Mouse (Mus musculus): ENCODE data around the gene Slc38a6. TPM values are rescaled to one million over a fixed set of nuclear protein-coding genes. Genes with fewer than 3 reads are reported as not detected.

Slc38a6 gene
- polyA plus RNA-seq, 1 experiment from 2014 or later = 4.4 TPM

DNA sequence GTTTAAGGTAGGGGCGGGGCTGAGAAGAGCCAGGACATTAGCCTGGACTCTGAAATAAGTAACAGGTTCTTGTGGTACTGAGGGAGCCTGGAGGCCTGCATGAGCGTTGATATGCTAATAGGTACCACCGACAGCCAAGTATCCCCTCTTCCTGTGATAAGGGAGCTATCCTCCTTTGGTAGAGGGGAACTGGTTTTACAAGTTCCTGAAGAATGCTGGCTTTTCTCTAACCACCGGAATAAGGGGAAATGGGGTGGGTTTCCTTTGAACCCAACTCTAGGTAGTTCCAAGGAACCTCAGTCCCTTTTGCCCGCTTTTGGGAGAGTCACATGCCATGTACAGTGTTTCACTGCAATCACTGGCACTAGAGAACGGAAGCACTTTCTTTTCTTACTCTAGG lies 98.2 kb downstream of the Slc38a6 start:
- 17% methylated on average over 6 of the region's 6 CpGs for WGBS (ENCODE audit: insufficient replicate concordance)

DNA sequence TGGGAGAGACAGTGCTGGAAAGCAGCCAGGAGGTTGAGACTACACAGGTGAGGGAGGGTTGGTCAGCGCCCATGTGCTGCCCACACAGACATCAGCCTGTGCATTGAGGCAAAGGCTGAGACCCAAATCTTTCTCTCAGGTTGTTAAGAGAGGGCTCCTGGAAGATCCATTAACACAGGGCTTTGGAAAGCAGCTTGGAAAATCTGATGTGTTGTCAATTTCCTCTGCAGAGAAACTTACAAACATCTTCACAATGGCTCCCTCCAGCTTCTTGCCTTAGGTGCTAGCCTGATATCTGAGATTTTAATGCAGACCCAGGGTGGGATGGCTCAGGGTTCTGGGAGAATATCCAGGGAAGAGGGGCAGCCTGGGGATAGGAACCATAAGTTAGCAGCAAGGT lies 105.9 kb downstream of the Slc38a6 start:
- no peak overlapping the region for H3K9ac ChIP-seq (replicated peaks)
- H3K4me3 ChIP-seq (ENCODE audit: low read depth, low read length) = no peak overlapping the region
- H3K4me1 ChIP-seq (ENCODE audit: insufficient read depth) = no peaks in the 10 kb centered on the region; the same call in 1 of the 2 replicates
- H3K36me3 ChIP-seq (replicated peaks; ENCODE audit: insufficient read depth, low read length) = no peaks in the 10 kb centered on the region
- no peak overlapping the region for H3K27ac ChIP-seq (ENCODE audit: low read depth)
- H3K4me2 ChIP-seq (ENCODE audit: low read depth, low read length) = no peak overlapping the region
- 67% methylated on average over 1 of the region's 1 CpGs for WGBS (ENCODE audit: insufficient replicate concordance)
- no peak for DNase-seq
- no peaks in the 10 kb centered on the region for H3K27me3 ChIP-seq (ENCODE audit: insufficient read depth, low read length)
- no peak for ATAC-seq
- H3K9me3 ChIP-seq (ENCODE audit: low read length) = no peaks in the 10 kb centered on the region
- TF ChIP-seq EP300 (IDR thresholded peaks at IDR 0.05; ENCODE audit: low read depth) (no peak), CTCF (IDR thresholded peaks at IDR 0.05; ENCODE audit: low read depth) (no peak)

More for the DNA sequence above, 98.2 kb downstream of the Slc38a6 start:
- DNase-seq = no peak
- Histone ChIP-seq H3K4me3 (ENCODE audit: low read depth, low read length) (no peak overlapping the region), H3K9ac (replicated peaks) (no peak overlapping the region), H3K4me1 (ENCODE audit: insufficient read depth) (no peaks in the 10 kb centered on the region; the same call in 1 of the 2 replicates), H3K27me3 (ENCODE audit: insufficient read depth, low read length) (no peaks in the 10 kb centered on the region), H3K36me3 (replicated peaks; ENCODE audit: insufficient read depth, low read length) (no peaks in the 10 kb centered on the region), H3K9me3 (ENCODE audit: low read length) (no peaks in the 10 kb centered on the region), H3K27ac (ENCODE audit: low read depth) (no peak overlapping the region), H3K4me2 (ENCODE audit: low read depth, low read length) (no peak overlapping the region)
- ATAC-seq = no peak
- no peak for TF ChIP-seq EP300 (IDR thresholded peaks at IDR 0.05; ENCODE audit: low read depth)
- no peak for TF ChIP-seq CTCF (IDR thresholded peaks at IDR 0.05; ENCODE audit: low read depth)

- Histone ChIP-seq H3K27me3 (ENCODE audit: insufficient read depth, low read length) (no peaks in the 10 kb centered on the region), H3K36me3 (replicated peaks; ENCODE audit: insufficient read depth, low read length) (no peaks in the 10 kb centered on the region), H3K9ac (replicated peaks) (no peak overlapping the region), H3K9me3 (ENCODE audit: low read length) (no peaks in the 10 kb centered on the region), H3K27ac (ENCODE audit: low read depth) (no peak overlapping the region), H3K4me3 (ENCODE audit: low read depth, low read length) (no peak overlapping the region), H3K4me1 (ENCODE audit: insufficient read depth) (no peaks in the 10 kb centered on the region; the same call in 1 of the 2 replicates), H3K4me2 (ENCODE audit: low read depth, low read length) (no peak overlapping the region)
- DNase-seq (no peak), ATAC-seq (no peak)
- TF ChIP-seq CTCF (IDR thresholded peaks at IDR 0.05; ENCODE audit: low read depth) (no peak), EP300 (IDR thresholded peaks at IDR 0.05; ENCODE audit: low read depth) (no peak)
Measured at GRCm38 (mm10) chr12:73393018-73393417, 106.4 kb downstream of the Slc38a6 start.

DNA sequence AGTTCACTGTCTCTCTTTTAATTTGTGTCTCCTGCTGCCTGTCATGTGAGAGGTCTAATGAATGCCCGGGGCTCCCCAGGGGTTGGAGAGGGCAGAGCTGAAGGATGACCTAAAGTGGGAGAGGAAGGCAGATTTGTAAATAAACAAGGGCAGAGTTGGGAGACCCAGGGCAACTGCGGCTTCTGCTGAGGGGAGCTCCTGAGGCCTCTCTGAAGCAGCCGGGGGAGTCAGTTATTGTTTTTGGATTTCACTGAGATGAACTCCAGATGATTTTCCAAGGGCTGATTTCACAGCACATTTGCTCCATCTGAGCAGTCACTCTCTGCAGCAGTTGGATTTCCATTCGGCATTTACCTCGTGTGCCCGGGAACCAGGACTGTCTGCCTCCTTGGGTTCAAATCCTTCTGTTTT lies 107.3 kb downstream of the Slc38a6 start:
- no peak overlapping the region for H3K27ac ChIP-seq (ENCODE audit: low read depth)
- no peak overlapping the region for H3K4me2 ChIP-seq (ENCODE audit: low read depth, low read length)
- no peak overlapping the region for H3K4me3 ChIP-seq (ENCODE audit: low read depth, low read length)
- H3K36me3 ChIP-seq (replicated peaks; ENCODE audit: insufficient read depth, low read length) = no peaks in the 10 kb centered on the region
- DNase-seq (no peak), ATAC-seq (no peak)
- no peaks in the 10 kb centered on the region; the same call in 1 of the 2 replicates for H3K4me1 ChIP-seq (ENCODE audit: insufficient read depth)
- H3K9ac ChIP-seq (replicated peaks) = no peak overlapping the region
- TF ChIP-seq EP300 (IDR thresholded peaks at IDR 0.05; ENCODE audit: low read depth) (no peak), CTCF (IDR thresholded peaks at IDR 0.05; ENCODE audit: low read depth) (no peak)
- H3K9me3 ChIP-seq (ENCODE audit: low read length) = no peaks in the 10 kb centered on the region
- H3K27me3 ChIP-seq (ENCODE audit: insufficient read depth, low read length) = no peaks in the 10 kb centered on the region
- WGBS (ENCODE audit: insufficient replicate concordance) = 69% methylated on average over 6 of the region's 6 CpGs

DNA sequence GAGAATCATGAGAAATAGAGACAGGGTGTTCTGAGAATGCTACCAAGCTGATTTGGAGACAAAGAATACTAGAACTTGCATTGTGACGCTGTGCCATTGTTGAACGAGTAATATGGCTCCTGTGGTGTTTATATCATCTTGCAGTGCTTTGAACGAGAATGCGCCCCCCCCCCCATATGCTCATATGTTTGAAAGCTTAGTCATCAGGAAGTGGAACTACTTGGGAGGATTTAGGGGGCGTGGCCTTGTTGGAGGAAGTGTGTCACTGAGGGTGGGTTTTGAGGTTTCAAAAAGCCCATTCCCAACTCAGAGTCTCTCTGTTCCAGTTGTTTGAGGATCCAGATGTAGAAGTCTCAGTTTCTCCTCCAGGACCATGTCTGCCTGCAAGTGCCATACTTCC lies 108.0 kb downstream of the Slc38a6 start:
- TF ChIP-seq CTCF (IDR thresholded peaks at IDR 0.05; ENCODE audit: low read depth) (no peak), EP300 (IDR thresholded peaks at IDR 0.05; ENCODE audit: low read depth) (no peak)
- Histone ChIP-seq H3K27me3 (ENCODE audit: insufficient read depth, low read length) (no peaks in the 10 kb centered on the region), H3K4me3 (ENCODE audit: low read depth, low read length) (no peak overlapping the region), H3K4me1 (ENCODE audit: insufficient read depth) (no peaks in the 10 kb centered on the region; the same call in 1 of the 2 replicates), H3K27ac (ENCODE audit: low read depth) (no peak overlapping the region), H3K9me3 (ENCODE audit: low read length) (no peaks in the 10 kb centered on the region), H3K36me3 (replicated peaks; ENCODE audit: insufficient read depth, low read length) (no peaks in the 10 kb centered on the region), H3K4me2 (ENCODE audit: low read depth, low read length) (no peak overlapping the region), H3K9ac (replicated peaks) (no peak overlapping the region)
- WGBS (ENCODE audit: insufficient replicate concordance) = 86% methylated on average over 5 of the region's 5 CpGs
- DNase-seq (no peak), ATAC-seq (no peak)

DNA sequence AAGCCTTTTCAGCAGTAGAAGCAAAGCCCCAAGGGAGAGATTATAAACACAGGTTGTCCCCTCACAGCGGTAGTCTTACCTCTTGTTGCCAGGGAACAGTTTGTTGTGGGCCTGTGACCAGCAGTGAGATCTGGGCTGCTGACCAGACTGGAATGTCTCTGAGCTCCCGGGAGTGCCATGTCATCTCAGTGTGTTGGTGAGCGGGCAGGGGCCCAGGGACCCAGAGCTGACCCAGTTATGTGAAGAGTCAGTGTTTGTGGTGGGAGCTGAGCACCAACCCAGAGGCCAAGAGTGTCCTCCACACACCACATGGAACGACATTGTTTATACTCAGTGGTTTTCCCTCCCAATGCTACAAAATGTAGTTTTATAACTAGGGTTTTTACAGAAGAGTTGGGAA lies 112.8 kb downstream of the Slc38a6 start:
- DNase-seq (no peak), ATAC-seq (no peak)
- Histone ChIP-seq H3K4me3 (ENCODE audit: low read depth, low read length) (no peak overlapping the region), H3K9me3 (ENCODE audit: low read length) (no peaks in the 10 kb centered on the region), H3K27ac (ENCODE audit: low read depth) (no peak overlapping the region), H3K9ac (replicated peaks) (no peak overlapping the region), H3K4me1 (ENCODE audit: insufficient read depth) (no peaks in the 10 kb centered on the region), H3K27me3 (ENCODE audit: insufficient read depth, low read length) (no peaks in the 10 kb centered on the region), H3K4me2 (ENCODE audit: low read depth, low read length) (no peak overlapping the region), H3K36me3 (replicated peaks; ENCODE audit: insufficient read depth, low read length) (no peaks in the 10 kb centered on the region)
- WGBS (ENCODE audit: insufficient replicate concordance) = 59% methylated on average over 4 of the region's 4 CpGs
- no peak for TF ChIP-seq CTCF (IDR thresholded peaks at IDR 0.05; ENCODE audit: low read depth)
- no peak for TF ChIP-seq EP300 (IDR thresholded peaks at IDR 0.05; ENCODE audit: low read depth)

GRCm38 (mm10) chr12:73400481-73401025 lies 114.0 kb downstream of the Slc38a6 start:
- no peaks in the 10 kb centered on the region for H3K36me3 ChIP-seq (replicated peaks; ENCODE audit: insufficient read depth, low read length)
- no peak overlapping the region for H3K4me2 ChIP-seq (ENCODE audit: low read depth, low read length)
- no peak for TF ChIP-seq EP300 (IDR thresholded peaks at IDR 0.05; ENCODE audit: low read depth)
- no peak for TF ChIP-seq CTCF (IDR thresholded peaks at IDR 0.05; ENCODE audit: low read depth)
- no peak overlapping the region for H3K9ac ChIP-seq (replicated peaks)
- WGBS (ENCODE audit: insufficient replicate concordance) = 73% methylated on average over 4 of the region's 4 CpGs
- DNase-seq (no peak), ATAC-seq (no peak)
- H3K9me3 ChIP-seq (ENCODE audit: low read length) = no peaks in the 10 kb centered on the region
- no peak overlapping the region for H3K4me3 ChIP-seq (ENCODE audit: low read depth, low read length)
- no peaks in the 10 kb centered on the region for H3K27me3 ChIP-seq (ENCODE audit: insufficient read depth, low read length)
- H3K4me1 ChIP-seq (ENCODE audit: insufficient read depth) = no peaks in the 10 kb centered on the region
- no peak overlapping the region for H3K27ac ChIP-seq (ENCODE audit: low read depth)

Measured in liver, postnatal 0 days (tissue).